Mouse (Mus musculus): ENCODE data around the gene Rnf115. TPM values are rescaled to one million over a fixed set of nuclear protein-coding genes. Genes with fewer than 3 reads are reported as not detected.

The Rnf115 gene
- total and polyA plus RNA-seq, 2 experiments from 2014 or later, result 30.0 to 35.6 TPM

DNA sequence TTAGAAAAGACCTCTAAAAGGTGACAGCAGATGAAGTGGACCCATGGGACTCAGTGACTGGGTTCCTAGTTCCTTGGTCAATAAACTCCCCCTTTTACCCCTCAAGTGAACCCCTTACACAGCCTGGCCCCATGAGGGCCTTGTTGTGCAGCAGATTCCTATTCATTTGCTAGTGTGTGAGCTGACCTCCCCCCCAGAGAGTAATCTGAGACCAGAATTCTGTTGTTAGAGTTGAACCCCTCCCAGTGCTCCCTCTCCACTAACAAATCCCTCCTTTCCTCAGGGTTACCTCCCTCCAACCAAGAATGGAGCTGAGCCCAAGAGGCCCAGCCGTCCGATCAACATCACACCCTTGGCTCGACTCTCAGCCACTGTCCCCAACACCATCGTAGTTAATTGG is 26.5 kb upstream of the Rnf115 start:
- TF ChIP-seq CTCF (IDR thresholded peaks at IDR 0.05; ENCODE audit: low read depth), result no peak
- TF ChIP-seq EP300 (IDR thresholded peaks at IDR 0.05; ENCODE audit: low read depth), result no peak
- Histone ChIP-seq H3K27me3 (ENCODE audit: control insufficient read depth, insufficient read depth, low read length) (no peaks in the 10 kb centered on the region), H3K9ac (replicated peaks; ENCODE audit: low read depth, low read length) (no peak overlapping the region), H3K4me2 (ENCODE audit: low read depth, low read length) (no peak overlapping the region), H3K4me1 (ENCODE audit: control insufficient read depth, insufficient read depth) (no peaks in the 10 kb centered on the region; the same call in 1 of the 2 replicates), H3K9me3 (replicated peaks; ENCODE audit: control insufficient read depth, low read length) (no peaks in the 10 kb centered on the region), H3K4me3 (ENCODE audit: low read depth, low read length) (no peak overlapping the region), H3K36me3 (replicated peaks; ENCODE audit: control insufficient read depth, insufficient read depth, low read length) (peaks cover 47% of the 10 kb centered on the region), H3K27ac (ENCODE audit: low read depth) (no peak overlapping the region)
- 78% methylated on average over 4 of the region's 4 CpGs for WGBS
- DNase-seq (ENCODE audit: low spot score) (no peak), ATAC-seq (ENCODE audit: insufficient read depth, low read depth) (no peak)

DNA sequence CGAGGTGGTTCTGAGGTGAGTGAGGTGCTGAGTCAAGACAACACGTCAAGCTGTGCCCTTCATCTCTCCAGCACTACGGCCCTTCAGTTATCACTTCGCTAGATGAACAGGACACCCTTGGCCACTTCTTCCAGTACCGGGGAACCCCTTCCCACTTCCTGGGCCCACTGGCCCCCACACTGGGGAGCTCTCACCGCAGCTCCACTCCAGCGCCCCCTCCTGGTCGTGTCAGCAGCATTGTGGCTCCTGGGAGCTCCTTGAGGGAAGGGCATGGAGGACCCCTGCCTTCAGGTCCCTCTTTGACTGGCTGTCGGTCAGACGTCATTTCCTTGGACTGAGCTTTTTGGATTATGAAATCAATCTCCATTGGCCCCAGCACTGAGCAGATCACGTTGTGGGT is 22.7 kb upstream of the Rnf115 start:
- H3K9ac ChIP-seq (replicated peaks; ENCODE audit: low read depth, low read length), result no peak overlapping the region
- 58% methylated on average over 11 of the region's 11 CpGs for WGBS
- DNase-seq (ENCODE audit: low spot score) (no peak), ATAC-seq (ENCODE audit: insufficient read depth, low read depth) (no peak)
- H3K27me3 ChIP-seq (ENCODE audit: control insufficient read depth, insufficient read depth, low read length), result no peaks in the 10 kb centered on the region
- H3K9me3 ChIP-seq (replicated peaks; ENCODE audit: control insufficient read depth, low read length), result no peaks in the 10 kb centered on the region
- no peaks in the 10 kb centered on the region for H3K4me1 ChIP-seq (ENCODE audit: control insufficient read depth, insufficient read depth)
- H3K4me2 ChIP-seq (ENCODE audit: low read depth, low read length), result no peak overlapping the region
- H3K4me3 ChIP-seq (ENCODE audit: low read depth, low read length), result no peak overlapping the region
- no peak overlapping the region for H3K27ac ChIP-seq (ENCODE audit: low read depth)
- peaks cover 47% of the 10 kb centered on the region for H3K36me3 ChIP-seq (replicated peaks; ENCODE audit: control insufficient read depth, insufficient read depth, low read length)
- TF ChIP-seq CTCF (IDR thresholded peaks at IDR 0.05; ENCODE audit: low read depth), result peak; percentile 37
- no peak for TF ChIP-seq EP300 (IDR thresholded peaks at IDR 0.05; ENCODE audit: low read depth)

DNA sequence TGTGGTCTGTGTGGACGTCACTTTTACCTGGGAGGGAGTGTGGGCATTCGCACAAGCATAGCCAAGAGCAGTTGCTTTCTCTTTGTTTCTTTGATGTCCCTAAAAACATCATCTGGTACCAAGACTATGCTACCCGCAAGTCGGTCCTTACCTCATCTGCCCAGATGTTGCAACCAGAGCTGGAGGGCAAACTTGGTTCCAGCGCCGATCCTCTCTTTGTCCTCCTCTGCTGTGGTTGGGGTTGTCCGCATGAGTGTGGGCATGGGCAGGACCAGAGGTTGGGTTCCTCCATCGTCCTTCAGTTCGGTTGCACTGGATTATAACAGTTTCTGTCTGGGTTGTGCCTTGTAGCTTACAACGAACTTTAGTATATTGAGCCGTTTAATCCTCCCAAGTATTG is 21.2 kb upstream of the Rnf115 start:
- H3K36me3 ChIP-seq (replicated peaks; ENCODE audit: control insufficient read depth, insufficient read depth, low read length), result peaks cover 52% of the 10 kb centered on the region

DNA sequence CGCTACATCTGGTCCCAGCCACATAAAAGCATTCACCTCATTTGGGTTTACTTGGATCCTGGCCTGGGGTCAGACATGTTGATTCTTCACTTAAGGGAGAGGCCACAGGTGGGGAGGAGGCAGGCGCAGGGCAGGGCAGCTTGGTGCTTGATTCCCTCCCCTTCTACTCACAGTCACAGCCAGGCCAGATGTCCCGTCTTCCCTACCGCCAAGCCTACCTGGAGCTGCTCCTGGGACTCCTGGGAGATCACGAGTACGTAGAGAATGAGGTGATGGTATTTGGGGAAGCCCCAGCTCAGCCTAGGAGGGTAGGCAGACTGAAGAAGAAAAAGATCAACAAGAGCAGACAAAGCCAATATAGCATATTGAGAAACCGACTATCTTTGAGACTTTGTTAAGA is 20.5 kb upstream of the Rnf115 start:
- Histone ChIP-seq H3K27me3 (ENCODE audit: control insufficient read depth, insufficient read depth, low read length) (no peaks in the 10 kb centered on the region), H3K4me2 (ENCODE audit: low read depth, low read length) (no peak overlapping the region), H3K9ac (replicated peaks; ENCODE audit: low read depth, low read length) (no peak overlapping the region), H3K9me3 (replicated peaks; ENCODE audit: control insufficient read depth, low read length) (no peaks in the 10 kb centered on the region), H3K4me3 (ENCODE audit: low read depth, low read length) (no peak overlapping the region), H3K27ac (ENCODE audit: low read depth) (no peak overlapping the region), H3K36me3 (replicated peaks; ENCODE audit: control insufficient read depth, insufficient read depth, low read length) (peaks cover 52% of the 10 kb centered on the region), H3K4me1 (ENCODE audit: control insufficient read depth, insufficient read depth) (no peaks in the 10 kb centered on the region)
- no peak for TF ChIP-seq CTCF (IDR thresholded peaks at IDR 0.05; ENCODE audit: low read depth)
- no peak for TF ChIP-seq EP300 (IDR thresholded peaks at IDR 0.05; ENCODE audit: low read depth)
- 67% methylated on average over 7 of the region's 7 CpGs for WGBS
- no peak for ATAC-seq (ENCODE audit: insufficient read depth, low read depth)
- DNase-seq (ENCODE audit: low spot score), result no peak

More for the DNA sequence above, 21.2 kb upstream of the Rnf115 start:
- no peak overlapping the region for H3K27ac ChIP-seq (ENCODE audit: low read depth)
- no peaks in the 10 kb centered on the region for H3K9me3 ChIP-seq (replicated peaks; ENCODE audit: control insufficient read depth, low read length)
- no peaks in the 10 kb centered on the region for H3K27me3 ChIP-seq (ENCODE audit: control insufficient read depth, insufficient read depth, low read length)
- H3K4me2 ChIP-seq (ENCODE audit: low read depth, low read length), result no peak overlapping the region
- no peak overlapping the region for H3K9ac ChIP-seq (replicated peaks; ENCODE audit: low read depth, low read length)
- no peaks in the 10 kb centered on the region for H3K4me1 ChIP-seq (ENCODE audit: control insufficient read depth, insufficient read depth)
- WGBS, result 90% methylated on average over 11 of the region's 11 CpGs
- no peak for DNase-seq (ENCODE audit: low spot score)
- no peak overlapping the region for H3K4me3 ChIP-seq (ENCODE audit: low read depth, low read length)
- no peak for TF ChIP-seq CTCF (IDR thresholded peaks at IDR 0.05; ENCODE audit: low read depth)
- TF ChIP-seq EP300 (IDR thresholded peaks at IDR 0.05; ENCODE audit: low read depth), result no peak
- no peak for ATAC-seq (ENCODE audit: insufficient read depth, low read depth)

DNA sequence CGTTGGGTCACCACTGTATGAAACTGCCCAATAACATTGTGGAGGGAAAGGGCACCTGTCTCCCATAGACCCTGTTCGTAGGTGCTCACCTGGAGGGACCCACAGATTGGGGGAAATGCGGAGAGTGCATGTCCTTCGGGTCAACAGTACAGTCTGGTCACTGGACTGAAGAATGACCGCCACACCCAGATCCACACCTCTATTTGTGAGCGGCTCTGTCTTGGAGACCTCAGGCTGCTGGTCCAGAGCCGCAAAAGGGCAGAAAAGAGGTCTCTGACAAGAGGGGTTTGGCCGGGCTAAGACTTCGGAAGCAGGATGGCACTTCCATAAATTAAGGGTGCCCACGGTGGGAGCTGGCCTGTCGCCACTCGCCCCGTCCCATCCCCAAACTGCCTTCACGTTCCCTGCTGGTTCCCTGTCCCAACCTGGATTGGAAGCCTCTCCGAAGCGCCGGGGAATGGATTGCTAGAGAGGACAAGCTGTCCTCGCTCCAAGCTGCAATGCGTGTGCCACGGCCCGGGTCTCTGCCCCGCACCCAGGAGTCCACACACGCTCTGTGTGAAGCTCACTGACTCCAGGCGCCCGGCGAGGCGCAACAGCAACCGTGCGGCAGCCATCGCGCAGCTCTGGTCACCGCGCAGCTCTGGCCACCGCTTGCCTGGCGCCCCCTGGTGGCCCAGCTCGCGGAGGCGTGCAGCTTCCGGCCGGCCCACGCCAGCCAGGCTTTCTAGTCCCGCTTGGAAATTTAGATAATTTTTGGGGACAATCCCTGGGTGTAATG is 19.4 kb upstream of the Rnf115 start, which contains the start of gene Nudt17:
Gene Nudt17, minus strand, starts transcription at position 660 of the 781 bp plus-strand sequence.
- DNase-seq (ENCODE audit: low spot score) (peak; percentile 72), ATAC-seq (ENCODE audit: insufficient read depth, low read depth) (peak; percentile 85)
- Histone ChIP-seq H3K4me2 (ENCODE audit: low read depth, low read length) (peak within 1 kb of the TSS; percentile 87), H3K27me3 (ENCODE audit: control insufficient read depth, insufficient read depth, low read length) (no peaks in the 10 kb centered on the region), H3K4me1 (ENCODE audit: control insufficient read depth, insufficient read depth) (no peaks in the 10 kb centered on the region), H3K9ac (replicated peaks; ENCODE audit: low read depth, low read length) (0 out of 2 replicates have a peak within 1 kb of the TSS, but pooled peaks have one; percentile 36), H3K4me3 (ENCODE audit: low read depth, low read length) (peak within 1 kb of the TSS; percentile 50), H3K27ac (ENCODE audit: low read depth) (no peak within 1 kb of the TSS), H3K9me3 (replicated peaks; ENCODE audit: control insufficient read depth, low read length) (no peaks in the 10 kb centered on the region), H3K36me3 (replicated peaks; ENCODE audit: control insufficient read depth, insufficient read depth, low read length) (peaks cover 54% of the 10 kb centered on the region)
- 5% methylated on average over 42 of the region's 42 CpGs for whole genome bisulfite sequencing
- TF ChIP-seq CTCF (IDR thresholded peaks at IDR 0.05; ENCODE audit: low read depth), result peak; percentile 88
- no peak for TF ChIP-seq EP300 (IDR thresholded peaks at IDR 0.05; ENCODE audit: low read depth)
